Mouse (Mus musculus) spleen, embryonic (tissue): ENCODE data around the gene Tsku.

ENCODE experiments used
- CTCF ChIA-PET: fragments of 350-600 bp; sonication (Branson Sonifier 250); formaldehyde crosslinking; loops from one replicate; lab custom pipeline; 2022; lab: Charles Lee

The Tsku gene

DNA sequence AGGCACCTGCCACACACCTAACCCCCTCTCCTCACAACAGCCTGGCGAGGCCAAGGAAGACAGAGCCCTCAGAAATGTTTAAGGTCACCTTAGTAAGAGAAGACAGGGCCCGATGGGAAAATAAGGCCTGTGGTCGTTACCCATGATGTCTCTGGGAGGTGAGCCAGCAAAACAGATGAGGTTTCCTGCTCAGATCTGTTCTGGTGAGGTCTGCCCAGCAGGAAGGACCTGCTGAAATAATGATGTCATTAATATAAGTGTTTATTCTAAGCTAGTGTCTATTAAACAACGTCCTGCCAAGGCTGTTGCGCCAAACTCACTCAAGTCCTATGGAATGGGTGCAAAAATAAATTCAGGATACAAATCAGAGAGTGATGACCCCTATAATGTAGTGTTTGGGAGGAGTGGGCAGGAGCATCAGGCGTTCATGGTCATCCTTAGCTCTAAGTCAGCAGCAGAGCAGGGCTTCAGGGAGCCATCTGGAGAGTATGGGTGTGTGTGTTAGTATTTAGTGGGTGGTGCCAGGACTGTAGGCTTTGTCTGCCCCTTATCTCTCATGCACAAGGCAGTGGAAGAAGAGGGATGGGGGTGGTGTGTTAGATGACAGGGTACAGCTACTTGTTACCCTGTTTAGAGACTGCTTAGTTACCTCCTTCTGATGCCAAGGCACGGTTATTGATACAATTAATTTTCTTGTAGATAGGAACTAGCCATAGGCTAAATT is 31.3 kb downstream of the Tsku start:
- CTCF ChIA-PET, result interaction anchor here (0.6 kb wide), 1 partner anchor 100 kb away, joined by 4 read pairs; no protein-coding TSS in a partner anchor

- CTCF ChIA-PET, result no interaction called here
Measured at GRCm38 (mm10) chr7:98328311-98328710, 32.8 kb downstream of the Tsku start.

GRCm38 (mm10) chr7:98326051-98326450 is 35.1 kb downstream of the Tsku start:
- CTCF ChIA-PET, result no interaction called here

- CTCF ChIA-PET, result no interaction called here
Measured at GRCm38 (mm10) chr7:98324228-98324627, 36.9 kb downstream of the Tsku start.

GRCm38 (mm10) chr7:98323288-98324019 is 37.7 kb downstream of the Tsku start:
- CTCF ChIA-PET, result no interaction called here

- CTCF ChIA-PET, result no interaction called here
Measured at GRCm38 (mm10) chr7:98322415-98322814, 38.7 kb downstream of the Tsku start.

DNA sequence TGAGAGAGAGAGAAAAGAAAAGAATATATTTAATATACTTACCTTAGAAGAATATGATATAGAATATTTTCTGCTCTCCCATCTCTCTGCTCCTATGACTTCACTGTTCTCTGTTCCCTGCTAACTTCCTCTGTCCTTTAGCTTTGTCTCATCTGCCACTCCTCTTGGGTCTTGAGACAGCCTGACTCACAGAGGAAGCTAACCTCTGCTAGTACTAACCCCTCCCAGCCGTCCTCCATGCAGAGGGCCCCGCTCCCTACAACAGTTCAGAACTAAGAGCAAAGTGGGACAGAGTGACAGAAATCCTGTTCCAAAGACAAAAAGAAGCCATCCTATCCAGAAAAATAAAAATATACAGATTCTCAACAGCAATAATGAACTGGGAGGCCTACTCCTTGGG is 40.0 kb downstream of the Tsku start, which contains the start of gene Acer3:
Gene Acer3 (minus strand): TSS at position 126 of the 400 bp plus-strand sequence.
- CTCF ChIA-PET, result no interaction called here

DNA sequence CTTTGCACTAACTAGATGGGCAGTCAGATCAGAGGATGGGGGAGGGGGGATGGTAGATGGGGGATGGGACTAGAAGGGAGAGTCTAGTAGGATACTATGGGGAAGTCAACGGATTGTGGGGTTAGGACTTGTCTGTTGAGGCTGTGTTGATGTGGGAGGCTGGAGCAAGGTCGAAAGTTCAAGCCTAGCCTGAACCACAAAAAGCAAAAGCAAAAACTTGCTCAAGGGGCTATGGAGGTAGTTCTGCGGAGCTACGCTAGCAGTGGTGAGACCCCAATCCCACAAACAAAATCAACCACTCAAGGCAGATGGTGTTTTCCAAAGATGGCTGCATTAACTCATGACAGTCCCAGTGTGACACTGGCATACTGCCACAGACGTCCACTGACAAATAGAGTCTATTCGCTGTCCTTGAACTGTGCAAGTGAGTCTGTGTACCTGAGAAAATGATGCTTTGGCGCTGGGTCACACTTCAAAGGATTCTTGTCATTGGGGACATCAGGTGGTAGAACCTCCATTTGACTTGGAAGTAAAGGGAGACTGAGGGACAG is 41.0 kb downstream of the Tsku start:
- CTCF ChIA-PET, result no interaction called here

DNA sequence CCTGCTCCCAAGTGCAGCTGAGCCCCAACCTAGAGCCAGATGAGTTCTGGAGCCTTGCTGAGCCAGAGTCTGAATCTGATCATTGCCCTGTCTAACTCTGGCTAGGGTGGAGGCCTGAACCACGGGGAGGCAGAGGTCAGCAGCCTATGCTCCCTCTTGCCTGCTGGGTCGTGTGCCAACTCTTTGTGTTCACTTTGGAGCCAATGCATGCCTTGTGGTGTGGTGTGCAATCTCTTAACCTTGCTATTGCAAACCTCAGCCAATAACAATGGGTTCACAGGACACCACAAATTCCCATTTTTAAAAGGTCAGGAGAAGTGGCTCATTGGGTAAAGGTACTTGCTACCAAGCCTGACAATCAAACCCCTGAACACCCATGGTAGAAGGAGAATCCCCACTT is 44.6 kb downstream of the Tsku start:
- CTCF ChIA-PET, result no interaction called here

DNA sequence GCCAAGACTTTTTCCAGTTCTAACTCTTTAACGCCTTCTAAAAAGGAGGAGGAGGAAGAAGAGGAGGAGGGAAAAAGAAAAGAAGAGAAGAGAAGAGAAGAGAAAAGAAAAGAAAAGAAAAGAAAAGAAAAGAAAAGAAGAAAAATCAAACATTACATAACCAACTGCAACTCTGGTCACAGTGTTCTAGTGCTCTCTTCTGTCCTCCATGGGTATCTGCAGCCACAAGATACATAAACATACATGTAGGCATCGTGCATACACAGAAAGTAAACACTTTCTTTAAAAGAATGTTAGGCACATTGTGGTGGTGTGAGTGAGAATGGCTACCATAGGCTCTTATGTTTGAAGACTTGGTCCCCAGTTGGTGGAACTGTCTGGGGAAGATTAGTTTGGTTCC is 46.0 kb downstream of the Tsku start:
- CTCF ChIA-PET, result no interaction called here

DNA sequence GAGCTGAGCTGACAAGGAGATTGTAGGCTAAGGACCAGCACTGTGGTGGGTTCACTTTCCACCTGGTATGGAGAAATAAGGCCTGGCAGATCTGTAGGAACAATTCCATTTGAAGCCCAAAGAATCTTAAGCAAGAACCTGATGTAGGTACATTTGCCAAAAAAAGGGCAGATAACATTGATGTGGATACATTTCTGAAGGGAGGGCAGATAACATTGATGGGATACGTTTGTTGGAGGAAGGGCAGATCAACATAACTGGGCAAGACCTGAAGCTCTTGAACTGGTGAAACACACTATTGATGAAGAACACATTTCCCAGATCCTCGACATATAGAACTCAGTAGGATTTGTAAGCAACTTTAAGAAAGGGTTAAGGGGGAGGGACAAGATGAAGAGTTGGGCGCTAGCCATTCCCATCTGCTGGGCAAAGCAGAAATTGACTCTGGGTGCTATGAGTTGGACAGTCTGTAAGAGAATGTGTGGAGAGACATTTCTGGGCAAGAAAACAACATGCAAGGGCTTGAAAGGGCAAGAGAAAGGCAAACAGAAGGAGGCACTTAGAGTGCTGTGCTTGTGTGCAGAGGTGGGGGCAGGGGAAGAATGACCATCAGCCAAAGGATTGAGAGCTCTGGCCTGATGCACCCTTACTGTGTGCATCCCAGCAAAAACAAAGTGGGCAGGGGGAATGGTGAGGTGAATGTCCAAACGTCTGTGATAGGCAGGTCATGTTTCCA is 48.8 kb downstream of the Tsku start:
- CTCF ChIA-PET, result no interaction called here

DNA sequence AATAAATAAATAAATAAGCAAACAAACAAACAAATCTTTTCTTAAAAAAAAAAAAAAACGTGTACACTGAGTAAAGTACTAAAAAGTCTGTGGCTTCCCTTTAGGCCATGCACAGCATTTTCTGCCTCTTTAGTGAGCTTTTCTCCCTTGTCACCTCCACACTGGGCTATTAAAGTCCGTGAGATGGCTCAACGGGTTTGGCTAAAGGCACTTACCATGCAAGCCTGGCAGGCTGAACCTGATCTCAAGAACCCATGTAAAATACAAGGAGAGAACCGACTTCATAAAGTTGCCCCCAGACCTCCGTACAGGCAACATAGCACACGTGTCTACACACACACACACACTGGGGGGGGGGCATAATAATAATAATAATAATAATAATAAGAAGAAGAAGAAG is 50.9 kb downstream of the Tsku start:
- CTCF ChIA-PET, result no interaction called here

DNA sequence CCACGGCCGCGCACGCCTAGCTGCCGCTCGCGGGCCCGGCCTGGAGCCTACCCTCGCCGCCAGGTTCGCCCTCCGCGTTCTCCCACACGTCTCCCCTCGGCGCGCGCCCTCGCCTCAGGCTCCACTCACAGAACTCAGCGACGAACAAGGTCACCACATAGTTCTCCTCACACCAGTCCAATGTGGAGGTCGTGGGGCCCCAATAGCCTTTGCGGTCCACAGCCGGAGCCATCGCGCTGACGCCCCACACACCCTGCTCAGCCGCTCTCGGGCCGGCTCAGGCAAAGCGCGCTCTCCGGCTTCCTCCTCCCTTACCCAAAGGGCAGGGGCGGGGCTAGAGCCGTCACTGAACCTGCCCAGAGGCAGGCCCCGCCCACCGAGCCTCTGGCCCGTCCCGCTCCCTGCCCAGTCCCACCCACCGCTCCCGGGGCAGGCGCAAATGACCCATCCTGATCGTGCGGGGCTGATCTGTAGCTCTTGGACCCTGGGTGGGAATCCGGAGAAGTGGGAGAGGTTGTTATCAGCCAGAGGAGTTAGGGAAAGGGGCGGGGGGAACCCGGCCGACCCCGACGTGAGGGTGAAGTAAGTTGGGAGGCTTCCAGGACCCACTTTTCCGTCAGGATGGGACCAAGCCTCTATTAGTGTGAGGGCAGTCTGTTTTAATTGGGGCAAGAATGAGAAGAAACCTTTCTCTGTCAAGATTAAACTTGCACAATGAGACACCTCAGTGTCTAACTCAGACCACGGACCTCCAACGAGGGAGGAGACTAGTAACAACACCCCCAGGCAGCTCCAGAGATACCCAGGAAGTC is 51.7 kb downstream of the Tsku start:
- CTCF ChIA-PET, result no interaction called here

GRCm38 (mm10) chr7:98308607-98309218 is 52.4 kb downstream of the Tsku start:
- CTCF ChIA-PET, result no interaction called here

DNA sequence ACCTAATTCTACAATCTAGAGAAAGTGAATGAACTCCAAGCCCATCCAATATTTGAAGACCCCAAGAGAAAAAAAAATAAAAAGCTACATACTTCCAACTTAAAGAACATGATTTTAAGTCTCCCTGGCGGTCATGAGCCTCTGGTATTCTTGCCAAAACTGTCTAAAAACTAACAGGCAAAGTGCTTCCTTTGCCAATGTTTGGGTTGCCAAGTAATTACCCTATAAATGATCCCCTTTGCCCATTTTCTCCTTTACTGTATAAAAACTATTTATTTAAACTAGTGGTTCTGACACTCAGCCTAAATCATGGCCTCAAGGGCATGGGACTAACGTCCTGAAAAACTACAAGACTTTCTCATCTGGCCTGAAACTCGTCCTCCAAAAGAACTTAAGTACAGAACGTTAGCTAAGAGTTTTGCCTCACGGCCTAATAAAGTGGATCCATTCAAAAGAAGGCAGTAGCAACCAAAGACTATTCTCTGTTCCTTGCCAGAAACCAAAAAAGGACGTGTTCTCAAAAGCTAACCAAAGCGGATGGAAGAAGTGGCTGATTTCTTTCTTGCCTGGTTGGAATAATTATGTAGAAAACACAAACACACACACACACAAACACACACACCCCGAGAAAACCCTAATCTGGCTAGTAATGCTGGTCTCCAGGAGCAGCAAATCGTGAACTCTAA is 53.1 kb downstream of the Tsku start:
- CTCF ChIA-PET, result no interaction called here

- CTCF ChIA-PET, result no interaction called here
Measured at GRCm38 (mm10) chr7:98307411-98307810, 53.7 kb downstream of the Tsku start.
